Mouse (Mus musculus) ES-Bruce4 (cell line): Measurements from ENCODE around the gene Phip. TPM values are rescaled to one million over a fixed set of nuclear protein-coding genes. Genes with fewer than 3 reads are reported as not detected.
A peak's percentile ranks its signal among the peaks of the same experiment; 100 is the strongest.

Experiments used
- H3K27ac ChIP-seq: 2 replicates; pipeline ENCODE4 v1.5.1; 2012; ENCODE audit warnings: low read length, inconsistent platforms; ENCODE audit not compliant: insufficient read depth
- H3K27me3 ChIP-seq: 2 replicates; pipeline ENCODE4 v1.6.1; 2012; ENCODE audit warnings: mild to moderate bottlenecking, low read length, inconsistent platforms; ENCODE audit not compliant: control insufficient read depth, poor library complexity, insufficient read depth, severe bottlenecking
- H3K36me3 ChIP-seq: 2 replicates; pipeline ENCODE4 v1.6.1; 2012; ENCODE audit warnings: inconsistent platforms, mild to moderate bottlenecking, low read length, moderate library complexity; ENCODE audit not compliant: control insufficient read depth, poor library complexity, insufficient read depth, severe bottlenecking
- H3K4me1 ChIP-seq: one replicate; pipeline ENCODE4 v1.8.1; 2011; ENCODE audit warnings: low read length; ENCODE audit not compliant: control insufficient read depth, insufficient read depth
- H3K4me3 ChIP-seq: 2 replicates; pipeline ENCODE4 v1.5.1; 2011; ENCODE audit warnings: low read depth, mild to moderate bottlenecking, low read length
- H3K9ac ChIP-seq: 2 replicates; pipeline ENCODE4 v1.6.1; 2012; ENCODE audit warnings: low read depth, mild to moderate bottlenecking, inconsistent platforms; ENCODE audit not compliant: poor library complexity, severe bottlenecking
- H3K9me3 ChIP-seq: replicated peaks from 2 replicates; pipeline ENCODE4 v1.6.1; 2012; ENCODE audit warnings: mild to moderate bottlenecking, low read length, inconsistent platforms; ENCODE audit not compliant: control insufficient read depth, poor library complexity, insufficient read depth, severe bottlenecking
- CTCF ChIP-seq: IDR thresholded peaks from one replicate; pipeline ENCODE4 v1.8.1; 2011; ENCODE audit warnings: low read depth, low read length
- EP300 ChIP-seq: IDR thresholded peaks from 2 replicates; pipeline ENCODE4 v1.6.1; 2011; ENCODE audit warnings: low read depth, low read length; ENCODE audit not compliant: insufficient read depth
- POLR2A ChIP-seq: IDR thresholded peaks from one replicate; pipeline ENCODE4 v1.8.1; 2011; ENCODE audit warnings: low read length; ENCODE audit not compliant: insufficient read depth
- polyA plus RNA-seq: library from polyadenylated mRNA; stranded (reverse); fragments of >200 nt; gene quantifications from 2 replicates; pipeline ENCODE4 v1.2.4, GENCODE M21; 2011; ENCODE audit warnings: low read depth; ENCODE audit not compliant: missing spikeins, insufficient read depth, insufficient read length

Phip gene
- polyA plus RNA-seq, 1 experiment = 98.9 TPM

DNA sequence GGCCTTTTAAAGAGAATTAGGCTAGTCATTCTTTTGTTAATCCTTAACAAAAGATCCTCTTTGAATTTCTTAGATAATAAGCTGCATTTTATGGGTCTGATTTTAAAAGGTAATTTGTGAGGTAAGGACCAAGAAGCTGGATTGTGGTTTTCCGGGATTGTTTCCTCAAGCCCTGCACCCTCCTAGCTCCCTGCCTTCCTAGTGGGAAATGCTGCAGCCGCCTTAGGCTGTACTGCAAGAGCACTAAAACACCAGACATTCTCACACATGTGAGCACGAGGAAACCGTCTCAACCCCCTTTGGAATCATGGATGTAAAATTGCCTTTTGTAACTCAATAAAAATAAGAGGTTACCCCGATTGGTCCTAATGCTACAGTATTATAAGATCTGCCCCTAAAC, 1.6 kb upstream of the Phip start:
- Histone ChIP-seq H3K36me3 (no peaks in the 10 kb centered on the region), H3K9me3 (no peaks in the 10 kb centered on the region), H3K27me3 (no peaks in the 10 kb centered on the region), H3K4me3 (no peak overlapping the region), H3K4me1 (no peaks in the 10 kb centered on the region), H3K9ac (peak overlapping the region; percentile 31; the same call in 1 of the 2 replicates), H3K27ac (no peak overlapping the region)
- TF ChIP-seq CTCF = no peak
- TF ChIP-seq EP300 = no peak
- no peak for TF ChIP-seq POLR2A

DNA sequence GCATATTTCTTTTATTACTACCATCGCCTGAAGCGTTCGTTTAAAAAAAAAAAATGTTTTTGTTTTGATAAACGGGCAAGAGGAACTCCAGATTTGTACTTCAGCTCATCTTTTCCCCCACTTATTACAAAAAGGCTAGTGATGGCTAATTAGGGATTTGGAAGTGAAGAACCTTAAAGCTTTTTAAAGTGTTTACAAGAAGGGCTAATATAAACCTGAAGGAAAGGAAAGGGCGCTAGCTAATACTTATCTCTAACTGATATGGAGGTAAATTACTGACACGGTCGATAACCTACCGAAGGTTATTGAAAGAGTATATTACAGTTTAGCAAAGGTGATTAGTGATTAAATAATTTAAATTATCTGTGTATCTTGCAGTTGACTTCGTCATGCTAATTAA, 903 bp upstream of the Phip start:
- Histone ChIP-seq H3K27ac (no peak overlapping the region), H3K9ac (peak overlapping the region; percentile 99), H3K36me3 (no peaks in the 10 kb centered on the region), H3K4me1 (no peaks in the 10 kb centered on the region), H3K4me3 (peak overlapping the region; percentile 39), H3K27me3 (no peaks in the 10 kb centered on the region), H3K9me3 (no peaks in the 10 kb centered on the region)
- no peak for TF ChIP-seq EP300
- TF ChIP-seq POLR2A = no peak
- TF ChIP-seq CTCF = no peak

DNA sequence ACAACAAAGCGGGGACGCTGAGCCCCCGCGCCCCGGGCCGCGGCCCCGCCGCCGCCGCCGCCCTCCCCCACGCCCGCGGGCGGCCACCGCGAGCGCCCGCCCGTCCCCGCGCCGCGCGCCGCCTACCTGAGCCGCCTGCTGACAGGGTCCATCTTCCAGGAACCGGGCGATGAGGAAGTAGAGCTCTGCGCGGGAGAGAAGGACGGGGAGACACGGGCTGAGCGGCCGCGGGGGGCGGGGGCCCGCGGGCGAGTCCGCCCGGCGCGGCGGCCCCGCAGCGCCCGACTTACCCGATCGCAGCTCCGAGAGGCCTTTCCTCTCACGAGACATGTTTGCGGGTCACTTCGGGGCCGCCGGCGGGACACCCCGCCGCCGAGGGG, 364 bp downstream of the Phip start:
- Histone ChIP-seq H3K27me3 (no peaks in the 10 kb centered on the region), H3K9ac (peak overlapping the region; percentile 99), H3K27ac (no peak overlapping the region; the same call in 1 of the 2 replicates), H3K4me1 (no peaks in the 10 kb centered on the region), H3K9me3 (no peaks in the 10 kb centered on the region), H3K36me3 (no peaks in the 10 kb centered on the region), H3K4me3 (peak overlapping the region; percentile 77)
- no peak for TF ChIP-seq CTCF
- TF ChIP-seq EP300 = no peak
- TF ChIP-seq POLR2A = no peak

DNA sequence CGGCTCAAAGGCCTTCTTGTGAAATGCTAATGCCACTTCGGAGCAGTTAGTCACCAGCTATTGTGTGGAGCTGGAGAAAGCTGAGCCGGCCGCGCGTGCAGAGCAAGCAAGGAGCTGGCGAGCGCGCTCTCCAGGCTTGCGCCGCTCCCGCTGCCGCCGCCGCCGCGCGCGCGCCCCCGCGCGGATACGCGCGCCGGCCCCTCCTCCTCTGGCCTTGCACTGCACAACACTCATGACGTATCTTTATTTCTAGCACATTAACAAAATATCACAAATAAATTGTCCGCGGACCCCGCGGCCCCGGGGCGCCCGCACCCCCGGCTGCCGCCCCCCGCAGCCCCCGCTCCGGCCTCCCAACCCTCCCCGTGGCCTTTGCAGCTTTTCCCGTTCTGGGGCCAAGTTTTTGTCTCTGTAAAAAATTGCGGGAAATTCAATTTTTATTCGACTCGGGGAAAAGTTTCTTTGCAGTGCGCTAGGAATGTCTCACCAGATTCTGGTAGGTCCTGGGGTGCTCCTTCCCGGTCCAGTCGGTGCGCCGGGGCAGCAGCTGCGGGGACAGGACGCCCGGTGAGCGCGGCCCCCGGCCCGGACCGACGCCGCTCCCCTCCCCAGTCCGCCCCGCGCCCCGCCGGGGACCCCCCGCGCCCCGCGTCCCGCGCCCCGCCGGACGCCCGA, 992 bp downstream of the Phip start:
- H3K9ac ChIP-seq = peak overlapping the region; percentile 99

DNA sequence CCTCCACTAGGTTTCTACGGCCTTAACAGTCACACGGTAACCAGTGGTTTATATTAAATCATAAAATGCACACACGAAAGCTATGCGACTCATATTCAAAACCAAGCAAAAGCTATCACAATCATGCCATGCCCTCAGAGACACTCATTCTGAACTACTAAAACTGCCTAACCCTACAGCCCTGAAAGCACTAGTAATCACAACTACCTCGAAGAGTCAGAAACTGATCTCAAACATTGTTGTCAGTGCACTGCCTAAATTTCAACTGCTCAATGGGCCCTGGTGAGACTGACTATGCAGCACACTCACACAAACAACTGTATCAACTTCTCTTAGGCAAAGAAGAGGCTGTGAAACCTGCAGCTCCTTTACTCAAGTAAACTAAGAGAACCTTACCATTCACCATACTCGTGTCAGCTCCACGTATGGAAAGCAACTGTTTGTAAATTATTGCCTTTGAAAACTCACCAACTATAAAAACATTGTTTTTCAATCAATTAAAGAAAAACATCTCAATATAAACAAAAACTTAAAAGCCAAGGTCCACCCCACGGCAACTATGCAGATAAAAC, 1.9 kb downstream of the Phip start:
- no peak overlapping the region for H3K27ac ChIP-seq
- H3K9ac ChIP-seq = peak overlapping the region; percentile 99
- TF ChIP-seq CTCF = no peak
- no peak for TF ChIP-seq POLR2A
- TF ChIP-seq EP300 = no peak

More for the DNA sequence above, 992 bp downstream of the Phip start:
- peak overlapping the region; percentile 77 for H3K4me3 ChIP-seq
- no peaks in the 10 kb centered on the region; the same call in 1 of the 2 replicates for H3K36me3 ChIP-seq
- H3K4me1 ChIP-seq = no peaks in the 10 kb centered on the region
- TF ChIP-seq POLR2A = no peak
- 0 out of 2 replicates have a peak, but pooled peaks have one; percentile 15 for TF ChIP-seq EP300
- peak overlapping the region; percentile 31; the same call in 1 of the 2 replicates for H3K27ac ChIP-seq
- H3K27me3 ChIP-seq = no peaks in the 10 kb centered on the region
- H3K9me3 ChIP-seq = no peaks in the 10 kb centered on the region

DNA sequence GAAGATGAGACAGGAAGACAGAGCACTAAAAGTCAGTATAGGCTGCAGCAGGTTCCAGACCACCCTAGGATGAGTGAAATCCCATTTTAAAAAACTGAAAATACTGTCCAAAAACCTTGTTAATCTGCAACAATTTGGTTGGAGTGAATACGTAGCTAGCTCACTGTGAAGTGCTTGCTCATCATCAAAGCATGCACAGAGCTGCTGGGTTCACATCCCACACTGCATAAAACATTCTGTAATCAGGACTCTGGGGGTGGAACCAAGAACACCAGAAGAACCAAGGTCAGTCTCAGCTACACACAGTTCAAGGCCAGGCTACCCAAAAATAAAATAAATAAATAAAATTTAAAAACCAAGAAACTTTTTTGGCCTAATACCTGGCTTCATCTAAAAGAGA, 3.9 kb downstream of the Phip start:
- Histone ChIP-seq H3K9ac (no peak overlapping the region), H3K4me1 (no peaks in the 10 kb centered on the region), H3K4me3 (no peak overlapping the region), H3K27ac (no peak overlapping the region), H3K9me3 (no peaks in the 10 kb centered on the region), H3K36me3 (no peaks in the 10 kb centered on the region; the same call in 1 of the 2 replicates), H3K27me3 (no peaks in the 10 kb centered on the region)
- TF ChIP-seq EP300 (no peak), CTCF (no peak), POLR2A (no peak)

More for the DNA sequence above, 1.9 kb downstream of the Phip start:
- no peaks in the 10 kb centered on the region for H3K9me3 ChIP-seq
- H3K4me3 ChIP-seq = peak overlapping the region; percentile 46; the same call in 1 of the 2 replicates
- H3K27me3 ChIP-seq = no peaks in the 10 kb centered on the region
- H3K4me1 ChIP-seq = no peaks in the 10 kb centered on the region
- H3K36me3 ChIP-seq = no peaks in the 10 kb centered on the region; the same call in 1 of the 2 replicates
